Mouse (Mus musculus): ENCODE measurements at regions not wholly inside any gene's neighbourhood (a gene's known extent, or its start where the extent isn't known, plus 50 kb on each side); places are given as distances from the start of the nearest gene placed in this dataset.

- Histone ChIP-seq H3K27me3 (ENCODE audit: insufficient read depth, low read length) (no peaks in the 10 kb centered on the region), H3K9ac (no peak overlapping the region), H3K4me1 (ENCODE audit: insufficient read depth) (no peaks in the 10 kb centered on the region), H3K9me3 (ENCODE audit: low read depth, low read length) (no peaks in the 10 kb centered on the region), H3K4me3 (ENCODE audit: low read depth, low read length) (no peak overlapping the region), H3K27ac (ENCODE audit: low read depth) (no peak overlapping the region), H3K4me2 (no peak overlapping the region), H3K36me3 (ENCODE audit: insufficient read depth) (no peaks in the 10 kb centered on the region)
- TF ChIP-seq CTCF (IDR thresholded peaks at IDR 0.05; ENCODE audit: low read depth) = peak; percentile 14; the same call in 1 of the 2 replicates
- DNase-seq (no peak), ATAC-seq (ENCODE audit: insufficient read depth) (no peak)
- 76% methylated on average over 14 of the region's 14 CpGs for WGBS
These were observed 438.8 kb upstream of the Alcam start for GRCm38 (mm10) chr16:52892467-52893255.

GRCm38 (mm10) chr16:52879463-52880114 lies 425.7 kb upstream of the Alcam start:
- no peaks in the 10 kb centered on the region for H3K9me3 ChIP-seq (ENCODE audit: low read depth, low read length)
- no peak overlapping the region for H3K4me2 ChIP-seq
- H3K4me3 ChIP-seq (ENCODE audit: low read depth, low read length) = no peak overlapping the region
- no peak overlapping the region for H3K27ac ChIP-seq (ENCODE audit: low read depth)
- no peaks in the 10 kb centered on the region for H3K36me3 ChIP-seq (ENCODE audit: insufficient read depth)
- ATAC-seq (ENCODE audit: insufficient read depth) = no peak
- no peaks in the 10 kb centered on the region for H3K27me3 ChIP-seq (ENCODE audit: insufficient read depth, low read length)
- no peak for TF ChIP-seq CTCF (IDR thresholded peaks at IDR 0.05; ENCODE audit: low read depth)
- peak; percentile 72 for DNase-seq
- H3K4me1 ChIP-seq (ENCODE audit: insufficient read depth) = no peaks in the 10 kb centered on the region
- no peak overlapping the region for H3K9ac ChIP-seq
- WGBS = 54% methylated on average over 4 of the region's 4 CpGs

- TF ChIP-seq CTCF (IDR thresholded peaks at IDR 0.05; ENCODE audit: low read depth) = no peak
- 79% methylated on average over 6 of the region's 6 CpGs for WGBS
- no peaks in the 10 kb centered on the region for H3K4me1 ChIP-seq (ENCODE audit: insufficient read depth)
- H3K4me3 ChIP-seq (ENCODE audit: low read depth, low read length) = no peak overlapping the region
- H3K9me3 ChIP-seq (ENCODE audit: low read depth, low read length) = no peaks in the 10 kb centered on the region
- H3K27me3 ChIP-seq (ENCODE audit: insufficient read depth, low read length) = no peaks in the 10 kb centered on the region
- H3K27ac ChIP-seq (ENCODE audit: low read depth) = no peak overlapping the region
- ATAC-seq (ENCODE audit: insufficient read depth) = no peak
- DNase-seq = no peak
- no peak overlapping the region for H3K9ac ChIP-seq
- no peak overlapping the region for H3K4me2 ChIP-seq
- H3K36me3 ChIP-seq (ENCODE audit: insufficient read depth) = no peaks in the 10 kb centered on the region
These were observed 414.0 kb upstream of the Alcam start for GRCm38 (mm10) chr16:52867833-52868232.

- TF ChIP-seq CTCF (IDR thresholded peaks at IDR 0.05; ENCODE audit: low read depth) = no peak
- Histone ChIP-seq H3K9ac (no peak overlapping the region), H3K4me3 (ENCODE audit: low read depth, low read length) (no peak overlapping the region), H3K4me2 (no peak overlapping the region), H3K27ac (ENCODE audit: low read depth) (no peak overlapping the region), H3K27me3 (ENCODE audit: insufficient read depth, low read length) (no peaks in the 10 kb centered on the region), H3K4me1 (ENCODE audit: insufficient read depth) (no peaks in the 10 kb centered on the region), H3K36me3 (ENCODE audit: insufficient read depth) (no peaks in the 10 kb centered on the region), H3K9me3 (ENCODE audit: low read depth, low read length) (no peaks in the 10 kb centered on the region)
- ATAC-seq (ENCODE audit: insufficient read depth) (no peak), DNase-seq (no peak)
- WGBS = 50% methylated on average over 1 of the region's 1 CpGs
These were observed 409.7 kb upstream of the Alcam start for GRCm38 (mm10) chr16:52863554-52863953.

DNA sequence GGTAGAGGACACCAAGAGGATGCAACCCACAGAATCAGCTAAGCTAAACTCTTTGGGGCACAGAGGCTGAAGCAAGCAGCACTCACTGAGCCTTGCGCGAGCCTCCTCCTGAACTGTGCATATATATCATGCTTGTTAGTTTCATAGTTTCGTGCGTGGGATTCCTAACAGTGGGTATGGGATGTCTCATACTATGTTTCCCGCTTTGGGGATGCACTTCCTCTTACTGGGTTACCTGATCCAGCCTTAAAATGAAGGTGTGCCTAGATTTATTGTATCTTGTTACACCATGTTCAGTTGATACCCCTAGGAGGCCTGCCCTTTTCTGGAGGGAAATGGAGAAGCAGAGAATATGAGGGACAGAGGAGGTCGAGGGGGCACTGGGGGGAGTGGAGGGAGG lies 407.4 kb upstream of the Alcam start:
- TF ChIP-seq CTCF (IDR thresholded peaks at IDR 0.05; ENCODE audit: low read depth) = no peak
- H3K4me3 ChIP-seq (ENCODE audit: low read depth, low read length) = no peak overlapping the region
- H3K4me2 ChIP-seq = no peak overlapping the region
- DNase-seq (no peak), ATAC-seq (ENCODE audit: insufficient read depth) (no peak)
- H3K9me3 ChIP-seq (ENCODE audit: low read depth, low read length) = no peaks in the 10 kb centered on the region
- no peaks in the 10 kb centered on the region for H3K4me1 ChIP-seq (ENCODE audit: insufficient read depth)
- WGBS = 85% methylated on average over 6 of the region's 6 CpGs
- no peaks in the 10 kb centered on the region for H3K27me3 ChIP-seq (ENCODE audit: insufficient read depth, low read length)
- no peak overlapping the region for H3K9ac ChIP-seq
- no peaks in the 10 kb centered on the region for H3K36me3 ChIP-seq (ENCODE audit: insufficient read depth)
- no peak overlapping the region for H3K27ac ChIP-seq (ENCODE audit: low read depth)

DNA sequence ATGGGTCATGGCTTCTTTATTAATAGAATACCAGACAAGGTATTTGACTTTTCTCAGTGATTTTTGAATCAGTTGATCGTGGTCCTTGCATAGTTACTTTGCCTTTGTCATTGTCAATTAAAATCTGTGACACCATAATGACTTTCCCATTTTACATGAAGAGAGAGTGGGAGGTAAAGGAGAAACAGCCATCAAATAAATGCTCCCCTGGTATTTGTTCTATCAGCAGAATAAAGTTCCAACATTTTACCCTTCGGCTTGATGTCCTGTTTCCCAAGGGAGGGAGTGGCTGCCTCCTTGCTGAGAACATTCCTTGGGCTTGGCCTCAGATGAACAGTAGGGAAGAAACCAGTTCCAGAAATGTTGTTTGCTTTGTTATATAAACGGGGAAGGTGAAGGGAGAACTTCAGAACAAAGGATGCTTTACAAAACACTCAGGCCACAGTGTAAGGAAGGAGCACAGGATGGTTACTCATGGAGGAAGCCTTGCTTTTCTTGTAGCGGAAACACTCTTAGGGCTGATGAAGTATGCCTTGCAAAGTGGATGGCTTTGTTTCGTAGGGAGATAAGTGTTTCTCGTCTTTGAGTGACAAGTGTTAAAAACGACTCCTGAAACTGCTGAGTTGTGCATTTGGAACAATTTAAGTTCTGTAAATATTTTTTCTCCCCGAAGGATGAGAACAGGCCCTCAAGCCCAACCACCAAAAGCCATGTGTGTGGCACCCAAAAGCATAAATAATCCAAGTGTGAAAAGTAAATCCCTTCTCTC lies 404.8 kb upstream of the Alcam start:
- Histone ChIP-seq H3K27ac (ENCODE audit: low read depth) (no peak overlapping the region), H3K4me3 (ENCODE audit: low read depth, low read length) (no peak overlapping the region), H3K4me1 (ENCODE audit: insufficient read depth) (no peaks in the 10 kb centered on the region), H3K27me3 (ENCODE audit: insufficient read depth, low read length) (no peaks in the 10 kb centered on the region), H3K9me3 (ENCODE audit: low read depth, low read length) (no peaks in the 10 kb centered on the region), H3K4me2 (no peak overlapping the region), H3K36me3 (ENCODE audit: insufficient read depth) (no peaks in the 10 kb centered on the region), H3K9ac (no peak overlapping the region)
- TF ChIP-seq CTCF (IDR thresholded peaks at IDR 0.05; ENCODE audit: low read depth) = no peak
- DNase-seq = peak; percentile 15
- ATAC-seq (ENCODE audit: insufficient read depth) = peak; percentile 75
- 35% methylated on average over 8 of the region's 8 CpGs for WGBS

DNA sequence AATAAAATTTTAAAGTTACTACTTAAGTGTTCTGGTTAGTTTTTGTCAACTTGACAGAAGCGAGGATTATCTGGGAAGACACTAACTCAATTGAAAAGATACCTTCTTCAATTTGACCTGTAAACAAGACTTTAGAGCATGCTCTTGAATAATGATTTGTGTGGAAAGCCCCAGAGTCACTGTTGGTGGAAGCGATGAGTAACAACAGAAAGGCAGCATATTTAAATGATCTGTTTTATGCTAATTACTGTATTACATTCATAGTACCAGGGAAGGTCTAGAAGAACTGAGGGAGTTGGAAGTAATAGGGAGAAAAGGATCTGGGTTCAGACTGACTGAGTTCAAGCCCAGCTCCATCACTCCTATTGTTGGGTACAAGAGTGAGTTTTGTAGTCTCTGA lies 397.3 kb upstream of the Alcam start:
- DNase-seq (no peak), ATAC-seq (ENCODE audit: insufficient read depth) (no peak)
- Histone ChIP-seq H3K36me3 (ENCODE audit: insufficient read depth) (no peaks in the 10 kb centered on the region), H3K27me3 (ENCODE audit: insufficient read depth, low read length) (no peaks in the 10 kb centered on the region), H3K4me2 (no peak overlapping the region), H3K4me3 (ENCODE audit: low read depth, low read length) (no peak overlapping the region), H3K9me3 (ENCODE audit: low read depth, low read length) (no peaks in the 10 kb centered on the region), H3K9ac (no peak overlapping the region), H3K4me1 (ENCODE audit: insufficient read depth) (no peaks in the 10 kb centered on the region), H3K27ac (ENCODE audit: low read depth) (no peak overlapping the region)
- WGBS = 86% methylated on average over 2 of the region's 2 CpGs
- no peak for TF ChIP-seq CTCF (IDR thresholded peaks at IDR 0.05; ENCODE audit: low read depth)
